Mouse (Mus musculus): ENCODE data around the gene Dnmt3c.

- TF ChIP-seq CTCF (IDR thresholded peaks at IDR 0.05; ENCODE audit: control insufficient read depth, insufficient read depth, insufficient read length): no peak
- TF ChIP-seq MAX (IDR thresholded peaks at IDR 0.05): no peak
- no peak for TF ChIP-seq USF1 (IDR thresholded peaks at IDR 0.05; ENCODE audit: low read depth)
- no peak for TF ChIP-seq CEBPB (IDR thresholded peaks at IDR 0.05; ENCODE audit: low read depth)
Observed at GRCm38 (mm10) chr2:153696352-153696751, at the start of gene Dnmt3c.

Measured in C2C12 (cell line).